Mouse (Mus musculus): ENCODE data around the gene Kcnip4. TPM values are rescaled to one million over a fixed set of nuclear protein-coding genes. Genes with fewer than 3 reads are reported as not detected.
A peak's percentile ranks its signal among the peaks of the same experiment; 100 is the strongest.

The Kcnip4 gene
- polyA plus RNA-seq, 1 experiment from 2014 or later = 5.2 TPM

- Histone ChIP-seq H3K4me3 (no peak overlapping the region), H3K4me1 (no peaks in the 10 kb centered on the region), H3K27ac (replicated peaks) (no peak overlapping the region), H3K4me2 (replicated peaks) (no peak overlapping the region), H3K27me3 (no peaks in the 10 kb centered on the region), H3K9ac (replicated peaks) (no peak overlapping the region), H3K9me3 (no peaks in the 10 kb centered on the region), H3K36me3 (no peaks in the 10 kb centered on the region)
- ATAC-seq (replicated peaks) = no peak
- WGBS = 80% methylated on average over 1 of the region's 1 CpGs
These were observed 336.5 kb downstream of the Kcnip4 start for GRCm38 (mm10) chr5:49188236-49188635.

GRCm38 (mm10) chr5:49150116-49150811 is 374.4 kb downstream of the Kcnip4 start:
- H3K9ac ChIP-seq (replicated peaks) = no peak overlapping the region
- H3K4me2 ChIP-seq (replicated peaks) = no peak overlapping the region
- H3K9me3 ChIP-seq = no peaks in the 10 kb centered on the region
- peak overlapping the region; percentile 71 for H3K27ac ChIP-seq (replicated peaks)
- H3K4me3 ChIP-seq = no peak overlapping the region
- peak; percentile 95 for ATAC-seq (replicated peaks)
- H3K36me3 ChIP-seq = no peaks in the 10 kb centered on the region
- no peaks in the 10 kb centered on the region for H3K4me1 ChIP-seq
- WGBS = 38% methylated on average over 2 of the region's 2 CpGs
- H3K27me3 ChIP-seq = no peaks in the 10 kb centered on the region

GRCm38 (mm10) chr5:49149684-49150083 is 375.0 kb downstream of the Kcnip4 start:
- peak; percentile 59 for ATAC-seq (replicated peaks)
- no peak overlapping the region for H3K9ac ChIP-seq (replicated peaks)
- H3K36me3 ChIP-seq = no peaks in the 10 kb centered on the region
- 64% methylated on average over 2 of the region's 2 CpGs for WGBS
- H3K4me3 ChIP-seq = no peak overlapping the region
- no peak overlapping the region for H3K4me2 ChIP-seq (replicated peaks)
- no peak overlapping the region for H3K27ac ChIP-seq (replicated peaks)
- no peaks in the 10 kb centered on the region for H3K9me3 ChIP-seq
- no peaks in the 10 kb centered on the region for H3K27me3 ChIP-seq
- no peaks in the 10 kb centered on the region for H3K4me1 ChIP-seq

GRCm38 (mm10) chr5:49095432-49095831 is 429.3 kb downstream of the Kcnip4 start:
- no peak overlapping the region for H3K27ac ChIP-seq (replicated peaks)
- H3K4me2 ChIP-seq (replicated peaks) = no peak overlapping the region
- H3K4me3 ChIP-seq = no peak overlapping the region
- H3K9ac ChIP-seq (replicated peaks) = no peak overlapping the region
- H3K27me3 ChIP-seq = no peaks in the 10 kb centered on the region
- H3K36me3 ChIP-seq = no peaks in the 10 kb centered on the region
- no peaks in the 10 kb centered on the region for H3K4me1 ChIP-seq
- no peaks in the 10 kb centered on the region for H3K9me3 ChIP-seq
- WGBS = 71% methylated on average over 5 of the region's 5 CpGs
- no peak for ATAC-seq (replicated peaks)

GRCm38 (mm10) chr5:49094945-49095344 is 429.8 kb downstream of the Kcnip4 start:
- Histone ChIP-seq H3K4me1 (no peaks in the 10 kb centered on the region), H3K27me3 (no peaks in the 10 kb centered on the region), H3K27ac (replicated peaks) (no peak overlapping the region), H3K9ac (replicated peaks) (no peak overlapping the region), H3K36me3 (no peaks in the 10 kb centered on the region), H3K9me3 (no peaks in the 10 kb centered on the region), H3K4me3 (no peak overlapping the region), H3K4me2 (replicated peaks) (no peak overlapping the region)
- ATAC-seq (replicated peaks) = no peak
- 45% methylated on average over 2 of the region's 2 CpGs for WGBS

- WGBS = 57% methylated on average over 3 of the region's 3 CpGs
- no peak overlapping the region for H3K9ac ChIP-seq (replicated peaks)
- H3K9me3 ChIP-seq = no peaks in the 10 kb centered on the region
- H3K4me2 ChIP-seq (replicated peaks) = no peak overlapping the region
- no peak overlapping the region for H3K27ac ChIP-seq (replicated peaks)
- no peak for ATAC-seq (replicated peaks)
- H3K4me1 ChIP-seq = no peaks in the 10 kb centered on the region
- H3K4me3 ChIP-seq = no peak overlapping the region
- no peaks in the 10 kb centered on the region for H3K36me3 ChIP-seq
- H3K27me3 ChIP-seq = no peaks in the 10 kb centered on the region
These were observed 430.4 kb downstream of the Kcnip4 start for GRCm38 (mm10) chr5:49094306-49094705.

- ATAC-seq (replicated peaks) = peak; percentile 93
- Histone ChIP-seq H3K36me3 (no peaks in the 10 kb centered on the region), H3K9me3 (no peaks in the 10 kb centered on the region), H3K4me2 (replicated peaks) (no peak overlapping the region), H3K27ac (replicated peaks) (no peak overlapping the region), H3K4me1 (no peaks in the 10 kb centered on the region), H3K27me3 (no peaks in the 10 kb centered on the region), H3K4me3 (no peak overlapping the region), H3K9ac (replicated peaks) (no peak overlapping the region)
- 8% methylated on average over 6 of the region's 6 CpGs for WGBS
These were observed 434.5 kb downstream of the Kcnip4 start for GRCm38 (mm10) chr5:49090122-49090680.

- Histone ChIP-seq H3K27ac (replicated peaks) (no peak overlapping the region), H3K4me3 (no peak overlapping the region), H3K4me2 (replicated peaks) (no peak overlapping the region), H3K36me3 (no peaks in the 10 kb centered on the region), H3K9ac (replicated peaks) (no peak overlapping the region), H3K9me3 (no peaks in the 10 kb centered on the region), H3K4me1 (no peaks in the 10 kb centered on the region), H3K27me3 (no peaks in the 10 kb centered on the region)
- 28% methylated on average over 1 of the region's 1 CpGs for WGBS
- no peak for ATAC-seq (replicated peaks)
These were observed 459.1 kb downstream of the Kcnip4 start for GRCm38 (mm10) chr5:49065646-49066045.

GRCm38 (mm10) chr5:49058926-49059325 is 465.8 kb downstream of the Kcnip4 start:
- H3K4me2 ChIP-seq (replicated peaks) = no peak overlapping the region
- H3K9ac ChIP-seq (replicated peaks) = no peak overlapping the region
- H3K9me3 ChIP-seq = no peaks in the 10 kb centered on the region
- H3K4me3 ChIP-seq = no peak overlapping the region
- H3K36me3 ChIP-seq = no peaks in the 10 kb centered on the region
- H3K4me1 ChIP-seq = no peaks in the 10 kb centered on the region
- H3K27me3 ChIP-seq = no peaks in the 10 kb centered on the region
- no peak overlapping the region for H3K27ac ChIP-seq (replicated peaks)
- no peak for ATAC-seq (replicated peaks)

- no peaks in the 10 kb centered on the region for H3K36me3 ChIP-seq
- WGBS = 81% methylated on average over 4 of the region's 4 CpGs
- H3K9me3 ChIP-seq = no peaks in the 10 kb centered on the region
- ATAC-seq (replicated peaks) = no peak
- no peaks in the 10 kb centered on the region for H3K4me1 ChIP-seq
- no peak overlapping the region for H3K9ac ChIP-seq (replicated peaks)
- H3K27ac ChIP-seq (replicated peaks) = no peak overlapping the region
- no peaks in the 10 kb centered on the region for H3K27me3 ChIP-seq
- no peak overlapping the region for H3K4me3 ChIP-seq
- no peak overlapping the region for H3K4me2 ChIP-seq (replicated peaks)
These were observed 466.9 kb downstream of the Kcnip4 start for GRCm38 (mm10) chr5:49057636-49058340.

- ATAC-seq (replicated peaks) = peak; percentile 74
- WGBS = 62% methylated on average over 1 of the region's 1 CpGs
These were observed 476.7 kb downstream of the Kcnip4 start for GRCm38 (mm10) chr5:49047960-49048359.

GRCm38 (mm10) chr5:49041259-49041845 is 483.4 kb downstream of the Kcnip4 start:
- H3K4me2 ChIP-seq (replicated peaks) = no peak overlapping the region
- no peaks in the 10 kb centered on the region for H3K4me1 ChIP-seq
- H3K9ac ChIP-seq (replicated peaks) = no peak overlapping the region
- WGBS = 6% methylated on average over 6 of the region's 6 CpGs
- H3K27me3 ChIP-seq = no peaks in the 10 kb centered on the region
- no peak for ATAC-seq (replicated peaks)
- no peaks in the 10 kb centered on the region for H3K36me3 ChIP-seq
- H3K4me3 ChIP-seq = no peak overlapping the region
- no peaks in the 10 kb centered on the region for H3K9me3 ChIP-seq
- no peak overlapping the region for H3K27ac ChIP-seq (replicated peaks)

More at GRCm38 (mm10) chr5:49047960-49048359, 476.7 kb downstream of the Kcnip4 start:
- no peaks in the 10 kb centered on the region for H3K36me3 ChIP-seq
- H3K4me3 ChIP-seq = no peak overlapping the region
- no peaks in the 10 kb centered on the region for H3K4me1 ChIP-seq
- H3K27ac ChIP-seq (replicated peaks) = no peak overlapping the region
- H3K9me3 ChIP-seq = no peaks in the 10 kb centered on the region
- no peaks in the 10 kb centered on the region for H3K27me3 ChIP-seq
- no peak overlapping the region for H3K4me2 ChIP-seq (replicated peaks)
- H3K9ac ChIP-seq (replicated peaks) = no peak overlapping the region
